Mouse (Mus musculus): Measurements from ENCODE around the gene Flnb.

Gene Flnb

GRCm38 (mm10) chr14:7864506-7864899 lies 46.7 kb downstream of the Flnb start:
- DNase-seq: no peak

DNA sequence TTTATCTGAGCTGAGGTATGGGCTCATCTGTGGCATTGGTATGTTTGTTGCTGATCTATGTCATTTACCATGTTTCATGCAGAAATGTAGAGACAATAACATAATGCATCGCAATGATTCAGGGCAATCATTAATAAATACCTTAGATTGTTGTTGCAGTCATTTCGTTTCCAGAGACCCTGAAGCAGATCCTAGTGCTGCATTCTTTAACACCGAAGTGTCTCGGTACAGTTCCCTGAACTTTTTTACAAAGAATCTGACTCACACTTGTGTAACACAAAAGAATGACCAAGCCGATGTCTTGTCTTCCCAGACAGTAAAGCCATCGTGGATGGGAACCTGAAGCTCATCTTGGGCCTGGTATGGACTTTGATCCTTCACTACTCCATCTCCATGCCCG lies 49.5 kb downstream of the Flnb start:
- DNase-seq: no peak

- no peak for DNase-seq
Observed at GRCm38 (mm10) chr14:7867841-7868240, 50.1 kb downstream of the Flnb start.

- no peak for DNase-seq
Observed at GRCm38 (mm10) chr14:7869796-7870195, 52.0 kb downstream of the Flnb start.

DNA sequence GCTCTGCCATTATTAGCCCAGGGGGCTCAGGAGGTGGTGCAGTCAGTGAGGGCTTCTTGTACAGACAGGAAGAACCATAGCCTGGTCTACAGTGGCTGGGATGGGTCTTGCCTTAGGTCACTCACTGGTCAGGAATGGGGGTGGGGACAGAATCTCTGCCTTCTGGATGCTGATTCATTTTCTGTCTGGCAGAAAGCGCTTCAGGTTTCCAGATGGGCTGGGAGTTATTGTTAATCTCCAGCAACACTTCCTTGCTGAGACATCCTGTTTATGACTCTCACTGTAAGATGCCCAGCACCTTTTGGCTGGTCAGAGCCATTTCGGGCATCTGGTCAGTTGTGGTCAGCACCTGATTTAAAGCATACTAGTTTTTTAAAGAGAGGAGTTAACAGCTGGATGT lies 55.8 kb downstream of the Flnb start:
- peak; percentile 30 for DNase-seq

GRCm38 (mm10) chr14:7874495-7874894 lies 56.7 kb downstream of the Flnb start:
- peak; percentile 12 for DNase-seq

GRCm38 (mm10) chr14:7877957-7878356 lies 60.2 kb downstream of the Flnb start:
- DNase-seq: no peak

- DNase-seq: no peak
Observed at GRCm38 (mm10) chr14:7880389-7880788, 62.6 kb downstream of the Flnb start.

GRCm38 (mm10) chr14:7881533-7881932 lies 63.8 kb downstream of the Flnb start:
- no peak for DNase-seq

DNA sequence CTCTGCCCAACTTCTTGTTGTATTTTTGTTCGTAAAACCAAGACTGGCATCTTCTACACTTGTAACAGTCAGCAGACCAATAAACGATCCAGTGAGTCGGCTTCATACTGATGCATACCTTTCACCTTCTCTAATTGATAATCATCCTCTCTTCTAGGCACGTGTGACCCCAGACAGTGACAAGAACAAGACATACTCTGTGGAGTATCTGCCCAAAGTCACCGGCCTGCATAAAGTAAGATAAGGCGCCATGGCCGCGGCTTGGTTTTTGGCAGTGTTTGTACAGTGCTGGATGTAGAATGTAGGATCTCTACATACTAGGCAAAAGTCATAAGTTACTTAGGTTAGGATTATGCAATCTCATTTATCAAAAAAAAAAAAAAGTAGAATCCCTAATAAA lies 64.3 kb downstream of the Flnb start:
- DNase-seq: no peak

DNA sequence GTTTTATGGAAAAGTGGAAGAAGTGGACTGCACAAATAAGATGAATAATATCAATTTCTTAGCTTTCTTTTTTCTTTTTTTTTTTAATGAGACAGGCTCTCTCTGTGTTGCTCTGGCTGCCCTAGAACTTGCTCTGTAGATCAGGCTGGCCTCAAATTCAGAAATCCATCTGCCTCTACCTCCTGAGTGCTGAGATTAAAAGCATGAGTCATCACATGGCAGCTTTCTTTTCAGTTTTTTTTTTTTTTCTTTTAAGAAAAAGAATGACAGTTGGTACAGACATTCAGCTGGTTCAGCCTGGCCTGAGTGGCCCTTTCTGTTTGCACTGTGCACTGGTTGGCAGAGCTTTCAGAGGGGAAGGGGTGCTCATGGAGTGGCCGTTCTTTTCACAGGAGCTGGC lies 66.4 kb downstream of the Flnb start:
- DNase-seq: no peak

DNA sequence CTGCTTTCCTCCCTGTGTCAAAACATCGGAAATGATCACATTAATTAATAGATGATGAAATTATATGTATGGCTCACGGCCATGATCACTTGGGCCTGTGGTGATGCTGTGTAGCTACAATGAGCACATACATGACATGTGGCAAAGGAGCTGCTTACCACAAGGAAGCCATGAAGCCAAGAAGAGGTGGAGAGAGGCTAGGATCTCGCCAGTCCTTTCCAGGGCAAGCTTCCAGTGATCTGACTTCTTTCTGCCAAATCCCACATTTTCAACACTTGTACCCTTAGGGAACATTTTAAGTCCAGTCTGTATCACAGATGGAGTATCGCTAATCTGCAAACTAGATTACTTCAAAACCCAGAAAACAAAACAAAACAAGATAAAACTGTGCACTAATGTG lies 67.1 kb downstream of the Flnb start:
- DNase-seq: no peak

GRCm38 (mm10) chr14:7885540-7885939 lies 67.8 kb downstream of the Flnb start:
- no peak for DNase-seq

- DNase-seq: peak; percentile 10
Observed at GRCm38 (mm10) chr14:7886008-7886407, 68.3 kb downstream of the Flnb start.

DNA sequence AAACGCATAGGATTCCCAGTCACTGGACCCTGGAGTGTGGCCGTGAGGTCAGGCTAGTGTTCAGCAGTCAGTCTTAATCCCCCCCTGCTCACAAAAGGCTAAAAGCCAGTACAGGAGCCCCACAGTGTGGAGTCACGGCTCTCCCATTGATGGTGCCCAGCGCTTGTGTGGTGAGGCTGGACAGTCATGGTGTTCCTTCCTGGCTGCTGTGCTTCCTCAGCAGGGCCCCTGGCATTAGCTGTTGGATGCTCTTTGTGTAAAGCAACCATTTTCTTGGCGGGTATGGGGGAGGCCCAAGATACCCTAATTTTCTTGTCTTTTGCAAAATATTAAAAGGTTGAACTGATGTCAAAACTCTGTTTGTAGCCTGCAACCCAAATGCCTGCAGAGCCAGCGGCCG lies 69.4 kb downstream of the Flnb start:
- DNase-seq: no peak

DNA sequence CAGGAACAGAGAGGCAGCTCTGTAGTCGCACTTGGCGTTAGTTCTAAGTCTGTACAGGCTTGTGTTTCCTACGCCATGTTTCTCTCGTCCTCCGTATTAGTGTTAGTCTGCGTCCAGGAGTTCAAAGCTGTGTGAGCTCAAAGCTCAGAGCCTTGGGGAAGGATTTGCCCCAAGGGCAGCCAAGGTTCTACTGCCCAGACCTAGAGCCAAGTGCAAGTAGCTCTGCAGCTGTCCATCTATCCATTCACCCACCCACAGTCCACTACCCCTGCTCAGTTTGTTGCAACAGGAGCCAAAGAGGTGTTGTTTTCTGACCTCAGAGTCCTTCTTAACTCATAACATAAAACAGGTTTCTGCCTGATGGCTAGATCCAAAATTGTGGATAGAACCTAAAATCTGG lies 70.5 kb downstream of the Flnb start:
- no peak for DNase-seq

DNA sequence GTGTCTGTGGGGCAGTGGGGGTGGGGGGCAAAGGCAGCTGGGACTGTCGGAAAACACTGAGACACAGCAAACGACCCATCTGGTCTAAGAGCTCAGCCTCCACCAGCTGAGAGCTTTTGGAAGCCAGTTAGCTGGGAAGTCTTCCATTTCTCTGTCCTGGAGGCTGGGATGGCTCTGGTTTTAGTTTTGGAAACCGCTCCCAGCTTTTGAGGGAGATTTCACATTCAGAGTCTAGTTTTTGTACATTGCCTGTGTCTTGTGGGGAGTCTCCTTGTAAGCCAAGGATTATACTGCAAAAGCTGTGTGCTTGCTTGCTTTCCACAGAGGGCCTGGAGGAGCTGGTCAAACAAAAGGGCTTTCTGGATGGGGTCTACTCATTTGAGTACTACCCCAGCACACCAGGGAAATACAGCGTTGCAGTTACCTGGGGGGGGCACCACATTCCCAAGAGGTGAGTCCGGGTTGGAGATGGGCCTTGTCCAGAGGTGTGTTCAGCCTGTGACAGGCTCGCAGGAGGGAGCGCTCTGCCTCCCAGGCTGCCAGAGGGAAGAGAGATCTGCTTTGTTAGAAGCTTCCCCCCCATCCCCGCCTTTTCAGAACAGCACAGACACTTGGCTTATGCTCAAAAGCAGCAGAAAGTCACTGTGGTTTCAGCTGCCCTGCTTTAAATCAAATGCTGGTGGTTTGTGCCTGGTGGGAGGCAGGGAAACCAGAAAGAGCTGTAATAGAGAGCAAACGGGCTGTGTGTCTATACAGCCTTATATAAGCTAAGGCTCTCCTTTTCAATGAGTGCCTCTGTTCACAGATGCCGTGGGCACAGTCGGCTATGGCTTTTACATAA lies 71.3 kb downstream of the Flnb start:
- peak; percentile 31 for DNase-seq

- DNase-seq: no peak
Observed at GRCm38 (mm10) chr14:7889834-7890233, 72.1 kb downstream of the Flnb start.

- no peak for DNase-seq
Observed at GRCm38 (mm10) chr14:7891401-7891800, 73.6 kb downstream of the Flnb start.

DNA sequence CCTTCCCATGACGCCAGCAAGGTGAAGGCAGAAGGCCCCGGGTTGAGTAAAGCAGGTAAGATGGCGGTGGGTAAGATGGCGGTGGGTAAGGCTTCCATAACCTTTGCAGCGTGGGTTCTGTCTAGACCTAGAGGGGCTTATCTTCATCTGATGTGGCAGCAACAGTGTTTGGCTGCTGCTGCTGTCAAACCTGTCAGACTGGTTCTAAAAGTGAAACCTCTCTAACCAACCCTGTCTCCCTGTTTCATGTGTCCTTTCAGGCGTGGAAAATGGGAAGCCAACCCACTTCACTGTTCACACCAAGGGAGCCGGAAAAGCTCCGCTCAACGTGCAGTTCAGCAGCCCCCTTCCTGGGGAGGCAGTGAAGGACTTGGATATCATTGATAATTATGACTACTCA lies 78.4 kb downstream of the Flnb start:
- peak; percentile 48 for DNase-seq

- DNase-seq: no peak
Observed at GRCm38 (mm10) chr14:7896699-7897098, 78.9 kb downstream of the Flnb start.

GRCm38 (mm10) chr14:7899986-7900385 lies 82.2 kb downstream of the Flnb start:
- no peak for DNase-seq

DNA sequence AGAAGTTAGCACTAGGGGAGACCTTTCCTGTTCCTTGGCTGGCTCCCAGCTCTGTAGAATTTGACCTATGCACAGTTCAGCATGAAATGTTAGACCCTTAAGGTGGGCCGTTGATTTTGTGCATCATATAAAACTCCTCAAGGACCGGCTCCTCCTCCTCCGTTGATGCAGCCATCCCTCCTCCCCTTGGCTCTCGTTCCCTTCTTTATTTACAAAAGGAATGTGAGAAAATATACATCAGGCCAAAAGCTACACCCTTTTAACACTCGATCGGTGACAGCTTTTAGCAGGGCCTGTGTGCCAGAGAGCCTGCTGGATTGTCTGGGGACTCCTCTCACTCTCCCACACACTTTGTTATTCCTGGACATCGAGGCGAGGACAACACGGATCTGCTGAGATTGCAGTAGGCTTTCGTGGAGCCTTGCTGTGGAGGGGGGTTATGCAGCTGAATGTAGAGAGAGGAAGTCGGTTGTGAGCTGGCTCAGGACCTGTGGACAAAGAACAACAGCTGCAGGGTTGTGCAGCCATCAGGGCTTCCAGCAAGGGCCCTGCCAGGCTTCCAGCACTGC lies 82.8 kb downstream of the Flnb start:
- DNase-seq: peak; percentile 52

DNA sequence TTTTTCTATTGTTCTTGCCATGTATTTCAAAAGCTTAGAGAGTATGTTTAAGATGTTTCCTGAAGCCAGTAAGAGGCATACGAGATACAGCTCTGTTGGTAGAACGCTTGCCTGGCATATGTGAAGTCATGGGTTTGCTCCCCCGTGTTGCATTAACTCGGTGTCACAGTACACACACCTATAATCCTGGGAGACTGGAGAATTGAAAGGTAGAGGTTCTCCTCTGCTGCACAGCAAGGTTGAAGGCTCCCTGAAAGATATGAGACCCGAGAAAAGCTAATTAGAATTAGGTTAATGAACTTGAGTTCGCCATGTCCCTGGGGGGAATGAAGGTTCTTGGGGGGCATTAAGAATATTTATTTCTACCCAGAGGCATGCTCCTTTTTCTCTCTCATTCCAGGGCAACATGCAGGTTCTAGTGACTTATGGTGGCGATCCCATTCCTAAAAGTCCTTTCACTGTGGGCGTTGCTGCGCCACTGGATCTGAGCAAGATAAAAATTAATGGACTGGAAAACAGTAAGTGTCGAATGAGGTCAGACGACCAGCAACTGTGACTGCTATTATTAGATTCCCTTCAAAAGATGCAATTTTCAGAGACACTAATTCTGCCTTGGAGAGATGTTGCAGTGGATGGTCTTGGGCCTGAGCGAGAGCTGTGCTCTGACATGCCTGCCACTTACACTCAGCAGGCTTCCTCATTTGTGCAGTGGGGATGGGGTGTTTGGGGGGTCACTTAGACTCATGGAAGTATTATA lies 83.9 kb downstream of the Flnb start:
- no peak for DNase-seq
